Mouse (Mus musculus): ENCODE measurements at regions not wholly inside any gene's neighbourhood (a gene's known extent, or its start where the extent isn't known, plus 50 kb on each side); places are given as distances from the start of the nearest gene placed in this dataset.

- DNase-seq (ENCODE audit: low spot score in 2 of 2), result no peak
Observed at GRCm38 (mm10) chr13:110450526-110450925, 55.7 kb downstream of the Plk2 start.

GRCm38 (mm10) chr13:110452009-110452525 lies 57.2 kb downstream of the Plk2 start:
- no peak for DNase-seq (ENCODE audit: low spot score in 2 of 2)

- DNase-seq (ENCODE audit: low spot score in 2 of 2), result no peak
Observed at GRCm38 (mm10) chr13:110455085-110455484, 60.2 kb downstream of the Plk2 start.

- DNase-seq (ENCODE audit: low spot score in 2 of 2), result no peak
Observed at GRCm38 (mm10) chr13:110455569-110456196, 60.8 kb downstream of the Plk2 start.

- DNase-seq (ENCODE audit: low spot score in 2 of 2), result no peak
Observed at GRCm38 (mm10) chr13:110458701-110459100, 63.9 kb downstream of the Plk2 start.

- no peak for DNase-seq (ENCODE audit: low spot score in 2 of 2)
Observed at GRCm38 (mm10) chr13:110461581-110461980, 66.7 kb downstream of the Plk2 start.

GRCm38 (mm10) chr13:110471526-110471925 lies 76.7 kb downstream of the Plk2 start:
- DNase-seq (ENCODE audit: low spot score in 2 of 2), result no peak

- DNase-seq (ENCODE audit: low spot score in 2 of 2), result no peak
Observed at GRCm38 (mm10) chr13:110477709-110478108, 82.9 kb downstream of the Plk2 start.

GRCm38 (mm10) chr13:110484358-110484940 lies 89.6 kb downstream of the Plk2 start:
- DNase-seq (ENCODE audit: low spot score in 2 of 2), result no peak

- no peak for DNase-seq (ENCODE audit: low spot score in 2 of 2)
Observed at GRCm38 (mm10) chr13:110485515-110485914, 90.7 kb downstream of the Plk2 start.

- DNase-seq (ENCODE audit: low spot score in 2 of 2), result no peak
Observed at GRCm38 (mm10) chr13:110490166-110490565, 95.3 kb downstream of the Plk2 start.

- DNase-seq (ENCODE audit: low spot score in 2 of 2), result peak in 1 of 2 experiments; percentile 25
Observed at GRCm38 (mm10) chr13:110492296-110493001, 97.6 kb downstream of the Plk2 start.

GRCm38 (mm10) chr13:110493002-110493552 lies 98.2 kb downstream of the Plk2 start:
- DNase-seq (ENCODE audit: low spot score in 2 of 2), result no peak

GRCm38 (mm10) chr13:110497461-110497860 lies 102.6 kb downstream of the Plk2 start:
- no peak for DNase-seq (ENCODE audit: low spot score in 2 of 2)

- DNase-seq (ENCODE audit: low spot score in 2 of 2), result no peak
Observed at GRCm38 (mm10) chr13:110507814-110508362, 113.0 kb downstream of the Plk2 start.

- DNase-seq (ENCODE audit: low spot score in 2 of 2), result no peak
Observed at GRCm38 (mm10) chr13:110517986-110518385, 123.1 kb downstream of the Plk2 start.

GRCm38 (mm10) chr13:110522974-110523373 lies 128.1 kb downstream of the Plk2 start:
- DNase-seq (ENCODE audit: low spot score in 2 of 2), result no peak

GRCm38 (mm10) chr13:110527681-110528080 lies 132.8 kb downstream of the Plk2 start:
- no peak for DNase-seq (ENCODE audit: low spot score in 2 of 2)

- DNase-seq (ENCODE audit: low spot score in 2 of 2), result no peak
Observed at GRCm38 (mm10) chr13:110529624-110530023, 134.8 kb downstream of the Plk2 start.

- DNase-seq (ENCODE audit: low spot score in 2 of 2), result no peak
Observed at GRCm38 (mm10) chr13:110534320-110534764, 139.5 kb downstream of the Plk2 start.

- no peak for DNase-seq (ENCODE audit: low spot score in 2 of 2)
Observed at GRCm38 (mm10) chr13:110535785-110536184, 140.9 kb downstream of the Plk2 start.

GRCm38 (mm10) chr13:110537960-110538463 lies 143.2 kb downstream of the Plk2 start:
- DNase-seq (ENCODE audit: low spot score in 2 of 2), result no peak
